Mouse (Mus musculus): ENCODE data around the gene Olfr1513.
"Not testable (repeated sequence)": the region's sequence is repeated elsewhere in the genome, so short reads cannot be mapped to it uniquely, and the experiment has no call there.

Olfr1513 gene

GRCm38 (mm10) chr14:52356308-52356707 is at the start of gene Olfr1513:
Gene Olfr1513, minus strand, starts transcription at chr14:52356408.
- DNase-seq: no peak

- DNase-seq: no peak
Measured at GRCm38 (mm10) chr14:52397279-52397678, 41.1 kb upstream of the Olfr1513 start, which contains the start of gene Olfr1511. Gene Olfr1511, minus strand, starts transcription at chr14:52397379.

- DNase-seq: not testable (repeated sequence)
Measured at GRCm38 (mm10) chr14:52390084-52390848, 34.1 kb upstream of the Olfr1513 start.

- DNase-seq: no peak
Measured at GRCm38 (mm10) chr14:52379068-52379467, 22.9 kb upstream of the Olfr1513 start, which contains the start of gene Olfr1512. Gene Olfr1512, minus strand, starts transcription at chr14:52379168.

GRCm38 (mm10) chr14:52368741-52369140 is 12.5 kb upstream of the Olfr1513 start:
- DNase-seq: no peak

GRCm38 (mm10) chr14:52339512-52339852 is 16.7 kb downstream of the Olfr1513 start:
- no peak for DNase-seq

GRCm38 (mm10) chr14:52338751-52339511 is 17.3 kb downstream of the Olfr1513 start:
- peak; percentile 40 for DNase-seq

- DNase-seq: no peak
Measured at GRCm38 (mm10) chr14:52332171-52332570, 24.0 kb downstream of the Olfr1513 start.

GRCm38 (mm10) chr14:52331069-52331750 is 25.0 kb downstream of the Olfr1513 start:
- no peak for DNase-seq

- no peak for DNase-seq
Measured at GRCm38 (mm10) chr14:52327910-52328812, 28.0 kb downstream of the Olfr1513 start, which contains the start of gene Sall2. Gene Sall2, minus strand, starts transcription at chr14:52328762.

- no peak for DNase-seq
Measured at GRCm38 (mm10) chr14:52327375-52327901, 28.8 kb downstream of the Olfr1513 start.

GRCm38 (mm10) chr14:52325890-52326289 is 30.3 kb downstream of the Olfr1513 start:
- no peak for DNase-seq

GRCm38 (mm10) chr14:52319361-52319760 is 36.8 kb downstream of the Olfr1513 start:
- DNase-seq: no peak

- DNase-seq: peak; percentile 26
Measured at GRCm38 (mm10) chr14:52316441-52317225, 39.6 kb downstream of the Olfr1513 start.

GRCm38 (mm10) chr14:52315792-52316440 is 40.3 kb downstream of the Olfr1513 start:
- DNase-seq: peak; percentile 75

GRCm38 (mm10) chr14:52315283-52315780 is 40.9 kb downstream of the Olfr1513 start:
- no peak for DNase-seq

- peak; percentile 24 for DNase-seq
Measured at GRCm38 (mm10) chr14:52314808-52315150, 41.4 kb downstream of the Olfr1513 start.

GRCm38 (mm10) chr14:52313931-52314807 is 42.0 kb downstream of the Olfr1513 start:
- DNase-seq: no peak

GRCm38 (mm10) chr14:52310906-52311305 is 45.3 kb downstream of the Olfr1513 start:
- DNase-seq: no peak
